Mouse (Mus musculus) megakaryocyte-erythroid progenitor cell, adult 5-6 weeks (primary cell): ENCODE measurements around the gene Ppp1r1c. TPM values are rescaled to one million over a fixed set of nuclear protein-coding genes. Genes with fewer than 3 reads are reported as not detected.
A peak's percentile ranks its signal among the peaks of the same experiment; 100 is the strongest.

Source experiments
- ATAC-seq: replicated peaks from 2 replicates; pipeline ENCODE4 v1.8.0; 2016; ENCODE audit warnings: mild to moderate bottlenecking, inconsistent platforms; ENCODE audit not compliant: severe bottlenecking, poor library complexity, low FRiP score, low TSS enrichment
- total RNA-seq, 2 experiments: library from RNA; stranded (forward) in 1 of 2; stranded (reverse) in 1 of 2; fragments of 200-1000, 215-1000 nt in 1 of 2; fragments of >200 nt in 1 of 2; fragmentation: Nextera tagmentation in 1 of 2; gene quantifications; 2 replicates each; pipeline ENCODE4 v1.2.3; 2014 to 2017

Gene Ppp1r1c
- total RNA-seq, 2 experiments from 2014 or later = not detected

- 0 out of 2 replicates have a peak, but pooled peaks have one; percentile 34 for ATAC-seq
Measured at GRCm38 (mm10) chr2:79722415-79722814, 14.8 kb downstream of the Ppp1r1c start.

GRCm38 (mm10) chr2:79738958-79739357, 31.4 kb downstream of the Ppp1r1c start:
- peak; percentile 73 for ATAC-seq

GRCm38 (mm10) chr2:79741966-79742365, 34.4 kb downstream of the Ppp1r1c start:
- ATAC-seq = no peak

GRCm38 (mm10) chr2:79744164-79744563, 36.6 kb downstream of the Ppp1r1c start:
- no peak for ATAC-seq

GRCm38 (mm10) chr2:79751685-79752084, 44.1 kb downstream of the Ppp1r1c start:
- ATAC-seq = 0 out of 2 replicates have a peak, but pooled peaks have one; percentile 18

GRCm38 (mm10) chr2:79760018-79760417, 52.4 kb downstream of the Ppp1r1c start:
- no peak for ATAC-seq

GRCm38 (mm10) chr2:79762723-79763388, 55.3 kb downstream of the Ppp1r1c start:
- peak; percentile 99 for ATAC-seq

- ATAC-seq = no peak
Measured at GRCm38 (mm10) chr2:79765032-79765431, 57.5 kb downstream of the Ppp1r1c start.

- no peak for ATAC-seq
Measured at GRCm38 (mm10) chr2:79765723-79766122, 58.1 kb downstream of the Ppp1r1c start.

- no peak for ATAC-seq
Measured at GRCm38 (mm10) chr2:79768625-79769024, 61.0 kb downstream of the Ppp1r1c start.

GRCm38 (mm10) chr2:79770307-79770706, 62.7 kb downstream of the Ppp1r1c start:
- no peak for ATAC-seq

- ATAC-seq = peak; percentile 83
Measured at GRCm38 (mm10) chr2:79774372-79774771, 66.8 kb downstream of the Ppp1r1c start.

GRCm38 (mm10) chr2:79777801-79778200, 70.2 kb downstream of the Ppp1r1c start:
- ATAC-seq = peak; percentile 57; the same call in 1 of the 2 replicates

- ATAC-seq = no peak
Measured at GRCm38 (mm10) chr2:79780772-79781171, 73.2 kb downstream of the Ppp1r1c start.

GRCm38 (mm10) chr2:79785541-79786134, 78.1 kb downstream of the Ppp1r1c start:
- no peak for ATAC-seq

GRCm38 (mm10) chr2:79786467-79786866, 78.9 kb downstream of the Ppp1r1c start:
- ATAC-seq = no peak

GRCm38 (mm10) chr2:79793186-79793585, 85.6 kb downstream of the Ppp1r1c start:
- ATAC-seq = no peak

GRCm38 (mm10) chr2:79797444-79797843, 89.9 kb downstream of the Ppp1r1c start:
- ATAC-seq = no peak

GRCm38 (mm10) chr2:79798627-79799026, 91.0 kb downstream of the Ppp1r1c start:
- ATAC-seq = no peak

- no peak for ATAC-seq
Measured at GRCm38 (mm10) chr2:79815708-79816484, 108.3 kb downstream of the Ppp1r1c start.
